Mouse (Mus musculus) midbrain, postnatal 0 days (tissue): ENCODE results near the gene Sema7a. TPM values are rescaled to one million over a fixed set of nuclear protein-coding genes. Genes with fewer than 3 reads are reported as not detected.

Experiments
- ATAC-seq: fragments of 200-750 bp; cut with Nextera tagmentation; 2 replicates; pipeline ENCODE4 v1.8.0; 2017; ENCODE audit warnings: moderate number of reproducible peaks, mild to moderate bottlenecking, moderate TSS enrichment, moderate library complexity; ENCODE audit not compliant: low FRiP score
- DNase-seq: peaks from one replicate; pipeline ENCODE4 v3.0.0-alpha.2; 2015; ENCODE audit warnings: low spot score
- H3K27ac ChIP-seq: fragments of 300-500 bp; sonication (generic); 2 replicates; pipeline ENCODE4 v1.5.1; 2014; ENCODE audit warnings: low read depth, mild to moderate bottlenecking, low read length, mixed read lengths
- H3K27me3 ChIP-seq: fragments of 300-500 bp; sonication (generic); 2 replicates; pipeline ENCODE4 v1.6.1; 2014; ENCODE audit warnings: low read length, control low read depth, mixed read lengths; ENCODE audit not compliant: insufficient read depth
- H3K36me3 ChIP-seq: fragments of 300-500 bp; sonication (generic); 2 replicates; pipeline ENCODE4 v1.6.1; 2014; ENCODE audit warnings: low read length, control low read depth, mixed read lengths; ENCODE audit not compliant: insufficient read depth
- H3K4me1 ChIP-seq: fragments of 300-500 bp; sonication (generic); 2 replicates; pipeline ENCODE4 v1.6.1; 2014; ENCODE audit warnings: mild to moderate bottlenecking, control low read depth, antibody characterized with exemption, low read length, mixed read lengths; ENCODE audit not compliant: insufficient read depth
- H3K4me2 ChIP-seq: fragments of 300-500 bp; sonication (generic); 2 replicates; pipeline ENCODE4 v1.6.1; 2014; ENCODE audit warnings: low read depth, mild to moderate bottlenecking, low read length, mixed read lengths; ENCODE audit not compliant: poor library complexity, severe bottlenecking
- H3K4me3 ChIP-seq: fragments of 300-500 bp; sonication (generic); 2 replicates; pipeline ENCODE4 v1.5.1; 2014; ENCODE audit warnings: low read depth, mild to moderate bottlenecking, low read length, moderate library complexity
- H3K9ac ChIP-seq: fragments of 300-500 bp; sonication (generic); replicated peaks from 2 replicates; pipeline ENCODE4 v1.6.1; 2014; ENCODE audit warnings: mild to moderate bottlenecking, low read length, moderate library complexity, mixed read lengths; ENCODE audit not compliant: poor library complexity, severe bottlenecking
- H3K9me3 ChIP-seq: fragments of 300-500 bp; sonication (generic); 2 replicates; pipeline ENCODE4 v1.6.1; 2016; ENCODE audit warnings: low read length, control low read depth
- CTCF ChIP-seq: IDR thresholded peaks from 2 replicates; pipeline ENCODE4 v1.5.1; 2016; ENCODE audit warnings: antibody characterized with exemption, mild to moderate bottlenecking
- WGBS: fragments of 180-500 bp; shearing (Covaris S2); extraction: QIAGEN DNeasy Blood & Tissue Kit; methylation state at CpG from one replicate; pipeline ENCODE4 v1.1.7; 2014; 5-methylcytosine and 5-hydroxymethylcytosine counted together
- polyA plus RNA-seq: library from polyadenylated mRNA; unstranded; fragments of >200 nt; fragmentation: Nextera tagmentation; extraction: Ambion mirVana; gene quantifications from 2 replicates; pipeline ENCODE4 v1.2.1, GENCODE M21; 2015
- total RNA-seq: library from RNA; depleted of rRNA; stranded (reverse); fragments of >200 nt; gene quantifications from 2 replicates; pipeline ENCODE4 v1.2.3, GENCODE M21; 2014; rRNA removed

The Sema7a gene
- 42.3 and 49.5 TPM in 2 replicates for total RNA-seq
- polyA plus RNA-seq, result 3.2 and 3.6 TPM in 2 replicates

DNA sequence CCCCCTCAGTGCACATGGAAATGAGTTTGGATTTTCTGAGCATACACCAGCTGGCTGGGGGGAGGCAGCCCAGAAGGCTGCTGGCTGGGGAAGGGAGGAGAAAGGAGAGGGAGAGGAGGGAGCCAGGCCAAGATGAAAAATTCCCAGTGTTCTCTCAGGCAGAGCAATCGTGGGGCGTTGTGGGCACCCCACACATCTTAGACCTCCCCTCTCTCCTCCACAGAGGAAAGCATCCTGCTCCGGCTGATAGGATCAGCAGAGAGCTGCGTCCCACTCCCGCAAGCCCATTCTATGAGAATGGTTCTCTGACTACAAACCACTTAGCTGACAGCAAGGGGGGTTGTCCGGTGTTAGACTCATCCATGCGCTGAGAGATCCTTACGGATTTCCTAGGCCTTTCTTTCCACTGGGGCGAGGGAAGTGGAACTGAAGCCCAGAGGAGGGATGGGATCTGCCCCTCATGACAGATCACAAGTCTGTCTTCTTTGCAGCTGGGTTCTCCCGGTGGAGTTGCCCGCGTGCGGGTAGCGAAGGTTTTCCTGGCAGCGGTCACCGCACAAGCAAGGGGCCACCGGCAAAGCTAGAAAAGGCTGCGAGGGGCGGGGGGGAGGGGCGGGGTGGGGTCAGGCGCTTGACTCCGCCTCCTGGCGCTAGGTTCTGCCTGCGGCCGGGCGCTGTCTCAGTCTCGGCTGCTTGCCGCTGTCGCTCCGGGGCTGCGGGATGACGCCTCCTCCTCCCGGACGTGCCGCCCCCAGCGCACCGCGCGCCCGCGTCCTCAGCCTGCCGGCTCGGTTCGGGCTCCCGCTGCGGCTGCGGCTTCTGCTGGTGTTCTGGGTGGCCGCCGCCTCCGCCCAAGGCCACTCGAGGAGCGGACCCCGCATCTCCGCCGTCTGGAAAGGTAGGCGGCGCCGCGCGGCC is at the start of gene Sema7a:
Sema7a (plus strand) TSS at position 682 of the 918 bp plus-strand sequence.
- peak within 1 kb of the TSS; percentile 80 for H3K4me2 ChIP-seq
- H3K4me3 ChIP-seq, result peak within 1 kb of the TSS; percentile 84
- 1% methylated on average over 28 of the region's 60 CpGs for WGBS
- peaks cover 4% of the 10 kb centered on the region for H3K4me1 ChIP-seq
- H3K27ac ChIP-seq, result peak within 1 kb of the TSS; percentile 90
- ATAC-seq, result peak; percentile 81
- H3K27me3 ChIP-seq, result no peaks in the 10 kb centered on the region
- peak within 1 kb of the TSS; percentile 84 for H3K9ac ChIP-seq
- TF ChIP-seq CTCF, result peak; percentile 11; the same call in 1 of the 2 replicates
- DNase-seq, result peak; percentile 84
- H3K9me3 ChIP-seq, result no peaks in the 10 kb centered on the region
- H3K36me3 ChIP-seq, result no peaks in the 10 kb centered on the region

GRCm38 (mm10) chr9:57900478-57900877 is 39.4 kb upstream of the Sema7a start:
- H3K27me3 ChIP-seq, result no peaks in the 10 kb centered on the region
- no peaks in the 10 kb centered on the region for H3K36me3 ChIP-seq
- H3K27ac ChIP-seq, result no peak overlapping the region
- H3K4me2 ChIP-seq, result no peak overlapping the region
- WGBS, result 53% methylated on average over 10 of the region's 10 CpGs
- no peak for TF ChIP-seq CTCF
- H3K9me3 ChIP-seq, result no peaks in the 10 kb centered on the region
- ATAC-seq (no peak), DNase-seq (no peak)
- H3K9ac ChIP-seq, result no peak overlapping the region
- H3K4me3 ChIP-seq, result no peak overlapping the region
- H3K4me1 ChIP-seq, result no peaks in the 10 kb centered on the region

- Histone ChIP-seq H3K27me3 (no peaks in the 10 kb centered on the region), H3K4me1 (no peaks in the 10 kb centered on the region), H3K4me2 (no peak overlapping the region), H3K4me3 (no peak overlapping the region), H3K9ac (0 out of 2 replicates have a peak overlapping the region, but pooled peaks have one; percentile 19), H3K9me3 (no peaks in the 10 kb centered on the region), H3K36me3 (no peaks in the 10 kb centered on the region), H3K27ac (peak overlapping the region; percentile 76)
- DNase-seq (peak; percentile 37), ATAC-seq (no peak)
- WGBS, result 15% methylated on average over 9 of the region's 9 CpGs
- TF ChIP-seq CTCF, result no peak
These were observed 38.7 kb upstream of the Sema7a start for GRCm38 (mm10) chr9:57901197-57901596.

DNA sequence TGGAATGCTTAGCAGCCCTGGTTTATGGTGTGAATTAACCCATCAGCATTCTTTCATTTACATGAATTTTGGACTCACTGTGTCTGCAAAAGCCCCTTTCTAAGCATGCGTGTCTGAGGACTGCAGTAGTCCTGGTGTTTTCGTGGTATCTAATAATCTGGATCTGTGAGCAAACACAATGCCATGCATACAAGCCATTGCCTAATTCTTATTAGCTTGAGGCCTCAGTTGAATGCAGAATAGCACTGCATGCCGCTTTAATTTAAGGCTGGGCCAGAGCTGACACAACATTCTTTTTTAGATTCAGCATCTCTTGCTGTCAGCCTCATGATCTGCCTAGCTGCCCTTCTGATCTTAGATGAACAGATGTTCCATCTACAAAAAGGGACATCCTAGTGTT is 38.3 kb upstream of the Sema7a start:
- peak; percentile 59 for DNase-seq
- H3K9ac ChIP-seq, result 0 out of 2 replicates have a peak overlapping the region, but pooled peaks have one; percentile 19
- H3K9me3 ChIP-seq, result no peaks in the 10 kb centered on the region
- ATAC-seq, result no peak
- no peak for TF ChIP-seq CTCF
- 21% methylated on average over 3 of the region's 3 CpGs for WGBS
- no peaks in the 10 kb centered on the region for H3K27me3 ChIP-seq
- H3K36me3 ChIP-seq, result no peaks in the 10 kb centered on the region
- no peak overlapping the region for H3K4me3 ChIP-seq
- peak overlapping the region; percentile 76 for H3K27ac ChIP-seq
- no peak overlapping the region for H3K4me2 ChIP-seq
- H3K4me1 ChIP-seq, result no peaks in the 10 kb centered on the region

DNA sequence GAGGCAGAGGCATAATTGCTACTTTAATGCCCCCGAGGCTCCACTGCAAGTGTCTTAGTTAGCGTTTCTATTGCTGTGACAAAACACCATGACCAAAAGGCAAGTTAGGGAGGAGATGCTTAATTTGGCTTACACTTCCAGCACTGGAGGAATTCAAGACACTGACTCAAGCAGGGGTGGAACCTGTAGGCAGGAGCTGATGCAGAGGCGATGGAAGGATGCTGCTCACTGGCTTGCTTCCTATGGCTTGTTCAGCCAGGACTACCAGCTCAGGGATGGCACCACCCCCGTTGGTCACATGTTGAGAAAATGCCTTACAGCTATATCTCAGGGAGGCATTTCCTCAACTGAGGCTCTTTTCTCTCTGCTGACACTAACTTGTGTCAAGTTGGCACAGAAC is 37.8 kb upstream of the Sema7a start:
- Histone ChIP-seq H3K9ac (0 out of 2 replicates have a peak overlapping the region, but pooled peaks have one; percentile 19), H3K4me3 (no peak overlapping the region), H3K27me3 (no peaks in the 10 kb centered on the region), H3K36me3 (no peaks in the 10 kb centered on the region), H3K27ac (peak overlapping the region; percentile 76; the same call in 1 of the 2 replicates), H3K4me1 (no peaks in the 10 kb centered on the region), H3K4me2 (no peak overlapping the region), H3K9me3 (no peaks in the 10 kb centered on the region)
- WGBS, result 56% methylated on average over 4 of the region's 4 CpGs
- DNase-seq, result peak; percentile 16
- no peak for TF ChIP-seq CTCF
- ATAC-seq, result no peak
